Mouse (Mus musculus): ENCODE results near the gene Camp. TPM values are rescaled to one million over a fixed set of nuclear protein-coding genes. Genes with fewer than 3 reads are reported as not detected.

Gene Camp
- polyA plus RNA-seq, 1 experiment from 2014 or later = 0.61 TPM

DNA sequence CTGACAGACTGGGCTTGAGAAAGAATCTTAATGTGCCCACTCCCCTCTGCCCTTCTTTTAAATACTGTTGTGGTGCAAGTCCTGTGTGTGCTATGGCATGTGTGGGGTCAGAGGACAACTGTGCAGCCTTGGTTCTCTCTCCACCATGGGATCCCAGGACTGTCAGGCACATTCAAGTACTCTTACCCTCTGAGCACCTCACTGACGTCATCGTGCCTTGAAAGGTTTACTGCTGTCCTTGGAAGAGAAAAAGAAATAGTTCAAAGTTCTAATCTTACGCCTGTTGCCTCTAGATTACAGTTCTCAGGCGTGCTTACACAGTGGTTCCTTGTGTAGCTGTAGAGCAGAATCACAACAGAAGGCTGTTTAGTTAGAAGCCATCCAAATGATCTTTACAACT is 36.8 kb upstream of the Camp start:
- Histone ChIP-seq H3K9ac (ENCODE audit: low read length) (no peak overlapping the region), H3K4me2 (ENCODE audit: low read depth, severe bottlenecking) (no peak overlapping the region), H3K27me3 (ENCODE audit: control insufficient read depth, insufficient read depth, low read length) (no peaks in the 10 kb centered on the region), H3K9me3 (ENCODE audit: control insufficient read depth, low read length) (no peaks in the 10 kb centered on the region), H3K36me3 (ENCODE audit: control insufficient read depth, insufficient read depth, low read length) (peaks cover 51% of the 10 kb centered on the region), H3K4me1 (ENCODE audit: control insufficient read depth, insufficient read depth, low read length) (no peaks in the 10 kb centered on the region), H3K4me3 (ENCODE audit: low read depth, low read length) (no peak overlapping the region), H3K27ac (replicated peaks; ENCODE audit: low read depth, low read length) (no peak overlapping the region)
- WGBS = 84% methylated on average over 4 of the region's 4 CpGs
- DNase-seq (ENCODE audit: low spot score) (no peak), ATAC-seq (ENCODE audit: insufficient number of reproducible peaks, low FRiP score, low TSS enrichment, low read depth) (no peak)

GRCm38 (mm10) chr9:109879305-109879704 is 29.9 kb upstream of the Camp start:
- ATAC-seq (ENCODE audit: insufficient number of reproducible peaks, low FRiP score, low TSS enrichment, low read depth) (no peak), DNase-seq (ENCODE audit: low spot score) (no peak)
- Histone ChIP-seq H3K9me3 (ENCODE audit: control insufficient read depth, low read length) (no peaks in the 10 kb centered on the region), H3K4me3 (ENCODE audit: low read depth, low read length) (no peak overlapping the region), H3K27me3 (ENCODE audit: control insufficient read depth, insufficient read depth, low read length) (no peaks in the 10 kb centered on the region), H3K36me3 (ENCODE audit: control insufficient read depth, insufficient read depth, low read length) (peaks cover 35% of the 10 kb centered on the region; the same call in 1 of the 2 replicates), H3K9ac (ENCODE audit: low read length) (no peak overlapping the region), H3K27ac (replicated peaks; ENCODE audit: low read depth, low read length) (no peak overlapping the region), H3K4me1 (ENCODE audit: control insufficient read depth, insufficient read depth, low read length) (peaks cover 3% of the 10 kb centered on the region; the same call in 1 of the 2 replicates), H3K4me2 (ENCODE audit: low read depth, severe bottlenecking) (no peak overlapping the region)
- 98% methylated on average over 1 of the region's 1 CpGs for WGBS

- DNase-seq (ENCODE audit: low spot score) (no peak), ATAC-seq (ENCODE audit: insufficient number of reproducible peaks, low FRiP score, low TSS enrichment, low read depth) (no peak)
- H3K9me3 ChIP-seq (ENCODE audit: control insufficient read depth, low read length) = no peaks in the 10 kb centered on the region
- H3K4me2 ChIP-seq (ENCODE audit: low read depth, severe bottlenecking) = peak overlapping the region; percentile 84
- H3K27ac ChIP-seq (replicated peaks; ENCODE audit: low read depth, low read length) = no peak overlapping the region
- 84% methylated on average over 5 of the region's 5 CpGs for WGBS
- no peak overlapping the region for H3K9ac ChIP-seq (ENCODE audit: low read length)
- peaks cover 30% of the 10 kb centered on the region; the same call in 1 of the 2 replicates for H3K36me3 ChIP-seq (ENCODE audit: control insufficient read depth, insufficient read depth, low read length)
- peak overlapping the region; percentile 85 for H3K4me3 ChIP-seq (ENCODE audit: low read depth, low read length)
- no peaks in the 10 kb centered on the region for H3K27me3 ChIP-seq (ENCODE audit: control insufficient read depth, insufficient read depth, low read length)
- H3K4me1 ChIP-seq (ENCODE audit: control insufficient read depth, insufficient read depth, low read length) = peaks cover 3% of the 10 kb centered on the region; the same call in 1 of the 2 replicates
Measured at GRCm38 (mm10) chr9:109877666-109878065, 28.2 kb upstream of the Camp start.

DNA sequence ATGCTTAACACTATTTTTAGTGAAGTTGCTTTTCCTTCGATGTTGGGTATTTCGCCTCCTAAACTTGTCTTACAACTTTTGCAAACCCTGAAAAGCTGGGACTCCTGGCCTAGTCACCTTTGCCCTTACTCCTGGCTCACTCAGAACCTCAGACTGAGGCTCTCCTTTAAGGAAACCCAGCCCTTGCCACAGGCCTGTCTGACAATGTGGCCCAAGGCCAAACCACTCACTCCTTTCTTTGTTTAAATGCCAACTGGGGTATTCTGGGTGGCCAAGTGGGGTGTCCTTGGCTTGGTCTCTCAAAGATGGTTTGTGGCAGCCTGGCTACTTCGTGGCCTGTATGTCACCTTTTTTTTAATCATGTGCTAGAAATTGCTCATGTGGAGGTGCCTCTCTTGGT is 27.3 kb upstream of the Camp start:
- Histone ChIP-seq H3K9me3 (ENCODE audit: control insufficient read depth, low read length) (no peaks in the 10 kb centered on the region), H3K9ac (ENCODE audit: low read length) (peak overlapping the region; percentile 94), H3K4me2 (ENCODE audit: low read depth, severe bottlenecking) (peak overlapping the region; percentile 84), H3K4me1 (ENCODE audit: control insufficient read depth, insufficient read depth, low read length) (peaks cover 3% of the 10 kb centered on the region; the same call in 1 of the 2 replicates), H3K27ac (replicated peaks; ENCODE audit: low read depth, low read length) (no peak overlapping the region), H3K4me3 (ENCODE audit: low read depth, low read length) (peak overlapping the region; percentile 85), H3K36me3 (ENCODE audit: control insufficient read depth, insufficient read depth, low read length) (peaks cover 27% of the 10 kb centered on the region; the same call in 1 of the 2 replicates), H3K27me3 (ENCODE audit: control insufficient read depth, insufficient read depth, low read length) (no peaks in the 10 kb centered on the region)
- WGBS = 7% methylated on average over 3 of the region's 3 CpGs
- no peak for DNase-seq (ENCODE audit: low spot score)
- no peak for ATAC-seq (ENCODE audit: insufficient number of reproducible peaks, low FRiP score, low TSS enrichment, low read depth)

DNA sequence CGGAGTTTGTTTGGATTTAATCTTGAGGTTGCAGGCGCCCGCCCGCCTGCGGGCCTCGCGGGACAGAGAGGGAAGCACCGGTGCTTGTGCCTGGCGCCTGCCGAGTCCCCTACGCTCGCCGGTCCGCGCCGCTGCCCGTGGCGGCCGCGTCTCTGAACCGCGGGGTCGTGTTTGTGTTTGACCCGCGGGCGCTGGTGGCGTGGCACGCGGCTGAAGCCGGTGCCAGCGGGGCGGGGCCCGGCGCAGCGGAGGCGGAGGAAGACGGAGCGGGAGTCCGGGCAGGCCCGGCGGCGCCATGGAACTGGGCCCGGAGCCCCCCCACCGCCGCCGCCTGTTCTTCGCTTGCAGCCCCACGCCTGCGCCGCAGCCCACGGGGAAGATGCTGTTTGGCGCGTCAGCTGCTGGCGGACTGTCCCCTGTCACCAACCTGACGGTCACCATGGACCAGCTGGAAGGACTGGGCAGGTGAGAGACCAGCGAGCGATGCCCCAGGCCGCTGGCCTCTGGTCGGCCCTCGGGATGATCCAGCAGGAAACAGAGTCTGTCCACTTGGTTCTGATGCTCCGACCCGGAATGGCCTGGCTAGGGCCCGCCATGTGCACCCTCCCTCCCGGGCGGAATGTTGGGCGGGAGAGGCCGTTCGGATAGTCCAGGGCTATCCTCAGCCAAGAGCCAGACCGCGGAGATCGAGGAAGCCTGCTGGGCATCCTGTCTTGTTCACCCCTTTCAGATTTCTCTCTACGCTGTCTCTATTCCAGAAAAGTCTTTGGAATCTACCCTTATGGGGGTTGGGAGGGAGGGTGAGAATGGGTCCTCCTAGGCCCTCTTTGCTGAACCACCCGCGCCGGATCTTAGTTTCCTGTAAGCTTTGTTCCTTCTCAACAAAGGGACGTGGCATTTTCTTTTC is 26.5 kb upstream of the Camp start:
- Histone ChIP-seq H3K9me3 (ENCODE audit: control insufficient read depth, low read length) (no peaks in the 10 kb centered on the region), H3K36me3 (ENCODE audit: control insufficient read depth, insufficient read depth, low read length) (peaks cover 23% of the 10 kb centered on the region; the same call in 1 of the 2 replicates), H3K4me1 (ENCODE audit: control insufficient read depth, insufficient read depth, low read length) (peaks cover 3% of the 10 kb centered on the region; the same call in 1 of the 2 replicates), H3K9ac (ENCODE audit: low read length) (peak overlapping the region; percentile 94), H3K27me3 (ENCODE audit: control insufficient read depth, insufficient read depth, low read length) (no peaks in the 10 kb centered on the region), H3K4me3 (ENCODE audit: low read depth, low read length) (peak overlapping the region; percentile 85), H3K4me2 (ENCODE audit: low read depth, severe bottlenecking) (peak overlapping the region; percentile 84), H3K27ac (replicated peaks; ENCODE audit: low read depth, low read length) (peak overlapping the region; percentile 77)
- under 1% methylated on average over 64 of the region's 76 CpGs for WGBS
- DNase-seq (ENCODE audit: low spot score) (peak; percentile 65), ATAC-seq (ENCODE audit: insufficient number of reproducible peaks, low FRiP score, low TSS enrichment, low read depth) (peak; percentile 49)

- H3K4me3 ChIP-seq (ENCODE audit: low read depth, low read length) = peak within 1 kb of the TSS; percentile 85
- H3K36me3 ChIP-seq (ENCODE audit: control insufficient read depth, insufficient read depth, low read length) = peaks cover 14% of the 10 kb centered on the region; the same call in 1 of the 2 replicates
- ATAC-seq (ENCODE audit: insufficient number of reproducible peaks, low FRiP score, low TSS enrichment, low read depth) (peak; percentile 95), DNase-seq (ENCODE audit: low spot score) (peak; percentile 97)
- peak within 1 kb of the TSS; percentile 77 for H3K27ac ChIP-seq (replicated peaks; ENCODE audit: low read depth, low read length)
- peak within 1 kb of the TSS; percentile 94 for H3K9ac ChIP-seq (ENCODE audit: low read length)
- WGBS = 6% methylated on average over 33 of the region's 33 CpGs
- H3K27me3 ChIP-seq (ENCODE audit: control insufficient read depth, insufficient read depth, low read length) = no peaks in the 10 kb centered on the region
- H3K9me3 ChIP-seq (ENCODE audit: control insufficient read depth, low read length) = no peaks in the 10 kb centered on the region
- peaks cover 3% of the 10 kb centered on the region; the same call in 1 of the 2 replicates for H3K4me1 ChIP-seq (ENCODE audit: control insufficient read depth, insufficient read depth, low read length)
- H3K4me2 ChIP-seq (ENCODE audit: low read depth, severe bottlenecking) = peak within 1 kb of the TSS; percentile 84
Measured at GRCm38 (mm10) chr9:109874797-109875691, 25.6 kb upstream of the Camp start, which contains the start of gene Cdc25a. Gene Cdc25a (plus strand): TSS chr9:109875579.

DNA sequence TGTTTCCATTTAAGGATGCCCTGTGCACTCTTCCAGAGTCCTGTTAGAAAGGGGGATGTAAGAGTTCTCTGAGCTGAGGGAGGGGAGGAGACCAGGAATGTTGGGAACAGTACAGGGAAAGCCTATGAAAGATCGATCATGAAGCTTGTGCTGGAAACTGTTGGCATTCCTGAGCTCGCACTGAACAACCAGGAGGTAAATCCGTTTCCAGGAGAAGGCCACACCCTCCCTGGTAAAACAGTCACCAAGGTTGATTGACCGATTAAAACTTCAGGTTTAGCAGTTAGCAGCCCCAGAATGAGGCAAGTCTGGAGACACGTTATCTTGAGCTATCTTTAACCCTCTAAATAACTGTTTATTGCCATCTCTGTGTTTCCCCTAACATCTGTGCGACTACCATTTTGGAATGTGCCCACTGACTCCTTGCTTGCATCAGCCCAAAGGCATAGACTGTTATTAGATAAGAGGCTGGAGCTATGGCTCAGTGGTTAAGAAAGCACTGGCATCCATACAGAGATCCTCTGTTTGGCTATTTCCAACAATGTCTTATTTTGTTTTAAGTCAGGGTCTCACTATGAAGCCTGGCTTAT is 21.7 kb upstream of the Camp start:
- H3K4me2 ChIP-seq (ENCODE audit: low read depth, severe bottlenecking) = no peak overlapping the region
- H3K36me3 ChIP-seq (ENCODE audit: control insufficient read depth, insufficient read depth, low read length) = no peaks in the 10 kb centered on the region
- H3K27ac ChIP-seq (replicated peaks; ENCODE audit: low read depth, low read length) = no peak overlapping the region
- H3K4me3 ChIP-seq (ENCODE audit: low read depth, low read length) = no peak overlapping the region
- H3K4me1 ChIP-seq (ENCODE audit: control insufficient read depth, insufficient read depth, low read length) = no peaks in the 10 kb centered on the region
- ATAC-seq (ENCODE audit: insufficient number of reproducible peaks, low FRiP score, low TSS enrichment, low read depth) (no peak), DNase-seq (ENCODE audit: low spot score) (no peak)
- H3K9me3 ChIP-seq (ENCODE audit: control insufficient read depth, low read length) = no peaks in the 10 kb centered on the region
- H3K27me3 ChIP-seq (ENCODE audit: control insufficient read depth, insufficient read depth, low read length) = no peaks in the 10 kb centered on the region
- H3K9ac ChIP-seq (ENCODE audit: low read length) = no peak overlapping the region
- WGBS = 39% methylated on average over 6 of the region's 6 CpGs

- H3K4me1 ChIP-seq (ENCODE audit: control insufficient read depth, insufficient read depth, low read length) = no peaks in the 10 kb centered on the region
- no peak overlapping the region for H3K4me2 ChIP-seq (ENCODE audit: low read depth, severe bottlenecking)
- ATAC-seq (ENCODE audit: insufficient number of reproducible peaks, low FRiP score, low TSS enrichment, low read depth) = no peak
- H3K27ac ChIP-seq (replicated peaks; ENCODE audit: low read depth, low read length) = no peak overlapping the region
- no peak overlapping the region for H3K9ac ChIP-seq (ENCODE audit: low read length)
- WGBS = 66% methylated on average over 2 of the region's 2 CpGs
- DNase-seq (ENCODE audit: low spot score) = no peak
- H3K27me3 ChIP-seq (ENCODE audit: control insufficient read depth, insufficient read depth, low read length) = no peaks in the 10 kb centered on the region
- no peaks in the 10 kb centered on the region for H3K9me3 ChIP-seq (ENCODE audit: control insufficient read depth, low read length)
- no peak overlapping the region for H3K4me3 ChIP-seq (ENCODE audit: low read depth, low read length)
- no peaks in the 10 kb centered on the region for H3K36me3 ChIP-seq (ENCODE audit: control insufficient read depth, insufficient read depth, low read length)
Measured at GRCm38 (mm10) chr9:109866218-109866617, 16.8 kb upstream of the Camp start.
